Mouse (Mus musculus): ENCODE measurements around the gene A030014E15Rik. TPM values are rescaled to one million over a fixed set of nuclear protein-coding genes. Genes with fewer than 3 reads are reported as not detected.
"Not testable (repeated sequence)": the region's sequence is repeated elsewhere in the genome, so short reads cannot be mapped to it uniquely, and the experiment has no call there.

Gene A030014E15Rik
- polyA plus RNA-seq, 1 experiment from 2014 or later, result not detected

- H3K4me1 ChIP-seq (replicated peaks); H3K4me2 ChIP-seq; DNase-seq; H3K4me3 ChIP-seq (replicated peaks); H3K27ac ChIP-seq; H3K9ac ChIP-seq; H3K27me3 ChIP-seq; ATAC-seq (ENCODE audit: low read depth); H3K36me3 ChIP-seq; H3K9me3 ChIP-seq (replicated peaks): not testable (repeated sequence)
- 78% methylated on average over 2 of the region's 2 CpGs for WGBS (ENCODE audit: insufficient replicate concordance)
These were observed 17.8 kb downstream of the A030014E15Rik start for GRCm38 (mm10) chr1:82942505-82942904.

GRCm38 (mm10) chr1:82943295-82943694 is 18.6 kb downstream of the A030014E15Rik start, which contains the start of gene A030003K21Rik:
Gene A030003K21Rik, minus strand, starts transcription at chr1:82943388.
- not testable (repeated sequence) for ATAC-seq (ENCODE audit: low read depth); H3K4me1 ChIP-seq (replicated peaks); DNase-seq; H3K9ac ChIP-seq; H3K36me3 ChIP-seq; H3K27ac ChIP-seq; H3K27me3 ChIP-seq; H3K9me3 ChIP-seq (replicated peaks); H3K4me3 ChIP-seq (replicated peaks); H3K4me2 ChIP-seq
- WGBS (ENCODE audit: insufficient replicate concordance), result no CpG with 5 or more reads among the region's 6 CpGs

- 85% methylated on average over 2 of the region's 2 CpGs for WGBS (ENCODE audit: insufficient replicate concordance)
- ATAC-seq (ENCODE audit: low read depth); H3K36me3 ChIP-seq: not testable (repeated sequence)
These were observed 21.3 kb downstream of the A030014E15Rik start for GRCm38 (mm10) chr1:82946029-82946428.

GRCm38 (mm10) chr1:82948601-82949000 is 23.9 kb downstream of the A030014E15Rik start:
- no peak overlapping the region for H3K4me2 ChIP-seq
- 74% methylated on average over 2 of the region's 2 CpGs for WGBS (ENCODE audit: insufficient replicate concordance)
- H3K27me3 ChIP-seq, result no peaks in the 10 kb centered on the region
- H3K9me3 ChIP-seq (replicated peaks), result no peaks in the 10 kb centered on the region
- DNase-seq (no peak), ATAC-seq (ENCODE audit: low read depth) (no peak)
- H3K27ac ChIP-seq, result no peak overlapping the region
- no peaks in the 10 kb centered on the region for H3K36me3 ChIP-seq
- no peak overlapping the region for H3K9ac ChIP-seq
- no peaks in the 10 kb centered on the region for H3K4me1 ChIP-seq (replicated peaks)
- H3K4me3 ChIP-seq (replicated peaks), result no peak overlapping the region

More at GRCm38 (mm10) chr1:82946029-82946428, 21.3 kb downstream of the A030014E15Rik start:
- H3K4me1 ChIP-seq (replicated peaks); H3K27me3 ChIP-seq; DNase-seq; H3K27ac ChIP-seq; H3K4me2 ChIP-seq; H3K9me3 ChIP-seq (replicated peaks); H3K9ac ChIP-seq; H3K4me3 ChIP-seq (replicated peaks): not testable (repeated sequence)

GRCm38 (mm10) chr1:82955913-82956312 is 31.2 kb downstream of the A030014E15Rik start, which contains the start of gene Gm7544:
Gene Gm7544, minus strand, starts transcription at chr1:82956013.
- ATAC-seq (ENCODE audit: low read depth), result not testable (repeated sequence)

GRCm38 (mm10) chr1:82959870-82960385 is 35.2 kb downstream of the A030014E15Rik start, which contains the start of gene Gm47955:
Gene Gm47955, plus strand, starts transcription at chr1:82960286.
- no peak within 1 kb of the TSS for H3K4me2 ChIP-seq
- H3K4me1 ChIP-seq (replicated peaks), result no peaks in the 10 kb centered on the region
- no peak within 1 kb of the TSS for H3K27ac ChIP-seq
- ATAC-seq (ENCODE audit: low read depth) (no peak), DNase-seq (no peak)
- no peaks in the 10 kb centered on the region for H3K36me3 ChIP-seq
- no peak within 1 kb of the TSS for H3K4me3 ChIP-seq (replicated peaks)
- 68% methylated on average over 11 of the region's 11 CpGs for WGBS (ENCODE audit: insufficient replicate concordance)
- H3K27me3 ChIP-seq, result no peaks in the 10 kb centered on the region
- H3K9me3 ChIP-seq (replicated peaks), result no peaks in the 10 kb centered on the region
- no peak within 1 kb of the TSS for H3K9ac ChIP-seq

More at GRCm38 (mm10) chr1:82955913-82956312, 31.2 kb downstream of the A030014E15Rik start, which contains the start of gene Gm7544:
- not testable (repeated sequence) for H3K9ac ChIP-seq; H3K4me2 ChIP-seq; H3K4me1 ChIP-seq (replicated peaks); H3K9me3 ChIP-seq (replicated peaks); DNase-seq; H3K27ac ChIP-seq; H3K36me3 ChIP-seq; H3K4me3 ChIP-seq (replicated peaks); H3K27me3 ChIP-seq

GRCm38 (mm10) chr1:82966413-82966812 is 41.7 kb downstream of the A030014E15Rik start:
- ATAC-seq (ENCODE audit: low read depth), result no peak

GRCm38 (mm10) chr1:82972046-82972445 is 47.3 kb downstream of the A030014E15Rik start:
- H3K9ac ChIP-seq, result no peak overlapping the region
- H3K36me3 ChIP-seq, result no peaks in the 10 kb centered on the region
- H3K27me3 ChIP-seq, result no peaks in the 10 kb centered on the region
- no peak overlapping the region for H3K4me3 ChIP-seq (replicated peaks)
- ATAC-seq (ENCODE audit: low read depth) (peak; percentile 55; the same call in 1 of the 2 replicates), DNase-seq (no peak)
- 21% methylated on average over 4 of the region's 4 CpGs for WGBS (ENCODE audit: insufficient replicate concordance)
- H3K4me2 ChIP-seq, result no peak overlapping the region
- no peaks in the 10 kb centered on the region for H3K9me3 ChIP-seq (replicated peaks)
- peaks cover 19% of the 10 kb centered on the region for H3K4me1 ChIP-seq (replicated peaks)
- H3K27ac ChIP-seq, result no peak overlapping the region

More at GRCm38 (mm10) chr1:82966413-82966812, 41.7 kb downstream of the A030014E15Rik start:
- Histone ChIP-seq H3K4me1 (replicated peaks) (0 out of 2 replicates have a peak, but pooled peaks cover under 1% of the 10 kb centered on the region), H3K27ac (no peak overlapping the region), H3K4me2 (no peak overlapping the region), H3K9me3 (replicated peaks) (no peaks in the 10 kb centered on the region), H3K9ac (no peak overlapping the region), H3K27me3 (no peaks in the 10 kb centered on the region), H3K4me3 (replicated peaks) (no peak overlapping the region), H3K36me3 (no peaks in the 10 kb centered on the region)
- no peak for DNase-seq
- WGBS (ENCODE audit: insufficient replicate concordance), result 43% methylated on average over 3 of the region's 3 CpGs

- Histone ChIP-seq H3K36me3 (no peaks in the 10 kb centered on the region), H3K4me3 (replicated peaks) (no peak overlapping the region), H3K27ac (no peak overlapping the region), H3K9ac (no peak overlapping the region), H3K9me3 (replicated peaks) (no peaks in the 10 kb centered on the region), H3K4me1 (replicated peaks) (peaks cover 19% of the 10 kb centered on the region), H3K4me2 (no peak overlapping the region), H3K27me3 (no peaks in the 10 kb centered on the region)
- ATAC-seq (ENCODE audit: low read depth) (no peak), DNase-seq (no peak)
- WGBS (ENCODE audit: insufficient replicate concordance), result 56% methylated on average over 1 of the region's 1 CpGs
These were observed 48.5 kb downstream of the A030014E15Rik start for GRCm38 (mm10) chr1:82973244-82973643.

GRCm38 (mm10) chr1:82973901-82974300 is 49.2 kb downstream of the A030014E15Rik start:
- Histone ChIP-seq H3K4me3 (replicated peaks) (no peak overlapping the region), H3K27me3 (no peaks in the 10 kb centered on the region), H3K27ac (no peak overlapping the region), H3K36me3 (no peaks in the 10 kb centered on the region), H3K4me2 (0 out of 2 replicates have a peak overlapping the region, but pooled peaks have one; percentile 6), H3K9ac (no peak overlapping the region), H3K4me1 (replicated peaks) (peaks cover 19% of the 10 kb centered on the region), H3K9me3 (replicated peaks) (no peaks in the 10 kb centered on the region)
- no peak for DNase-seq
- WGBS (ENCODE audit: insufficient replicate concordance), result 22% methylated on average over 6 of the region's 6 CpGs
- ATAC-seq (ENCODE audit: low read depth), result 0 out of 2 replicates have a peak, but pooled peaks have one; percentile 8

- Histone ChIP-seq H3K4me2 (0 out of 2 replicates have a peak overlapping the region, but pooled peaks have one; percentile 6), H3K9me3 (replicated peaks) (no peaks in the 10 kb centered on the region), H3K4me1 (replicated peaks) (peaks cover 19% of the 10 kb centered on the region), H3K9ac (no peak overlapping the region), H3K4me3 (replicated peaks) (no peak overlapping the region), H3K27ac (no peak overlapping the region), H3K36me3 (no peaks in the 10 kb centered on the region), H3K27me3 (no peaks in the 10 kb centered on the region)
- DNase-seq, result peak; percentile 32
- ATAC-seq (ENCODE audit: low read depth), result peak; percentile 88
- whole genome bisulfite sequencing (ENCODE audit: insufficient replicate concordance), result 12% methylated on average over 9 of the region's 9 CpGs
These were observed 49.6 kb downstream of the A030014E15Rik start for GRCm38 (mm10) chr1:82974342-82974741.
